Mouse (Mus musculus) heart, adult 18-20 months (tissue): ENCODE measurements around the gene Mpc2. TPM values are rescaled to one million over a fixed set of nuclear protein-coding genes. Genes with fewer than 3 reads are reported as not detected.
A peak's percentile ranks its signal among the peaks of the same experiment; 100 is the strongest.

Experiments
- DNase-seq, 2 experiments: peaks; one replicate each; pipeline ENCODE4 v3.0.0; 2021 to 2022; ENCODE audit warnings: mixed read lengths in 1 of 2
- long read RNA-seq, 2 experiments: library from polyadenylated mRNA; stranded (forward); transcript quantifications; one replicate each; pipeline ENCODE4 v2.0.0; 2021
- total RNA-seq, 2 experiments: library from RNA; stranded (reverse); gene quantifications; 2 replicates each; pipeline ENCODE4 v1.2.3; 2021

The Mpc2 gene
- total RNA-seq, result 100 to 1,000 TPM; 621 to 662 TPM
- long read RNA-seq, experiment 1, transcript Mpc2-201 (5 exons, 1,025 nt), result major isoform, 704 of 719 reads
- long read RNA-seq, experiment 1, transcript Mpc2-203 (3 exons, 493 nt), result minor isoform, 6 of 719 reads
- long read RNA-seq, experiment 1, partial matches to known transcripts, result 5 of 719 reads
- long read RNA-seq, experiment 1, other reads (novel, unspliced or antisense), result 4 of 719 reads
- long read RNA-seq, experiment 2, transcript Mpc2-203 (3 exons, 493 nt), result minor isoform, 5 of 515 reads
- long read RNA-seq, experiment 2, transcript Mpc2-201 (5 exons, 1,025 nt), result major isoform, 496 of 515 reads
- long read RNA-seq, experiment 2, partial matches to known transcripts, result 5 of 515 reads
- long read RNA-seq, experiment 2, other reads (novel, unspliced or antisense), result 9 of 515 reads

DNA sequence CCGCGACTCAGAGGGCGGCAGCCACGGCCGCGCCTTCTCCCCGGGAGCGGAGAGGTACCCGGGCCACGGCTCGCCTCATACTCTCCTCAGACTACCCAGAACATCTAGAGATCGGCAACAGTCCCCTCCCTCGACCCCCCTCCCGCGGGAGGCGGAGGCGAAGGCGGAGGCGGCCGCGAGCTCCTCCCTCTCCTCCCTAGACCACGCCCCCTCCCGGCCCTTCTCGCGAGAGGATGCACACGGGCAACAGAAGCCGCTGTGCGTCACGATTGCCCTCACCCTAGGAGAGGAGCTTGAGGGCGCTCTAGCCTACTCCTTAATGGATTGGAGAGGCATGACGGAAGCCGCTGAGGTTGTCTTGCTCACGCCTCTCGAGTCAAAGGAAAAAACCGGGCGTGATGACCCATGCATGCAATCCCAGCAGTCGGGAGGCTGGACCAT lies at the start of gene Mpc2, which contains the start of gene Dcaf6:
Gene Mpc2, plus strand, starts transcription at position 278 of the 441 bp plus-strand sequence.
Gene Dcaf6, minus strand, starts transcription at position 116 of the 441 bp plus-strand sequence.
- DNase-seq, result peak; percentile 98 to 100

GRCm38 (mm10) chr1:165421357-165421915 lies 39.0 kb upstream of the Mpc2 start:
- DNase-seq, result no peak

DNA sequence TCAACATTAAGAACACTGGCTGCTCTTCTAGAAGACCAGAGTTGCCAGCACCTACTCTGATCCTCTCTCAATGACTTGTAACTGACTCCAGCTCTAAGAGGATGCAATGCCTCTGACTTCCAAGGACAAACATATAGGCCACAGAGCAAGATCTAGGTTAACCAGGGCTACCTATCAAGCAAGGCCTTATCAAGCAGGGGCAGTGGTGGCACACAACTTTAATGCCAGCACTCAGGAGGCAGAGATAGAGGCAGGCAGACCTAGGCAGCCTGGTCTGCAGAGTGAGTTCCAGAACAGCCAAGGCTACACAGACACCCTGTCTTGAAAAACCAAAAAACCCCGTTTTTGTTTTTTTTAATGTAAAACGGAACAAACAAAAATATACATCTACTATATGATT lies 34.2 kb upstream of the Mpc2 start:
- DNase-seq, result no peak

DNA sequence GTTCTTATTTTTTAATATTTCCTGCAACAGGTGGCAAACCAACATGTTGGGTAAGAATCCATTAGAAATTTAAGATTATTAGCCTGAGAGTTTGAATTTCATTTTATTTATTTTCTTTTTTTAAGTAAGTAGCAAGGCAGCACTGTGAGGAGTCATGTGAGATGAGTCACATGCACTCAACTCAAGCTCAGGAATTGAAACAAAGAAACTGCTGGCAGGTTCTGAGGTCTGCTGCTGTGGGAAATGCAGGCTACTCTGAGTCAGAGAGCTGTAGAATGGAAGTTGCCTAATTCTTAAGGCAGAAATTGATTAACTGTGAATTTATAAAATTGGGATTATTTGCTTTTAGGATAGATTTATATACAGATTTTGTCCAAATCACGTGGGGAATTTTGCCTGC lies 27.6 kb upstream of the Mpc2 start:
- DNase-seq, result peak in 1 of 2 experiments; percentile 47

DNA sequence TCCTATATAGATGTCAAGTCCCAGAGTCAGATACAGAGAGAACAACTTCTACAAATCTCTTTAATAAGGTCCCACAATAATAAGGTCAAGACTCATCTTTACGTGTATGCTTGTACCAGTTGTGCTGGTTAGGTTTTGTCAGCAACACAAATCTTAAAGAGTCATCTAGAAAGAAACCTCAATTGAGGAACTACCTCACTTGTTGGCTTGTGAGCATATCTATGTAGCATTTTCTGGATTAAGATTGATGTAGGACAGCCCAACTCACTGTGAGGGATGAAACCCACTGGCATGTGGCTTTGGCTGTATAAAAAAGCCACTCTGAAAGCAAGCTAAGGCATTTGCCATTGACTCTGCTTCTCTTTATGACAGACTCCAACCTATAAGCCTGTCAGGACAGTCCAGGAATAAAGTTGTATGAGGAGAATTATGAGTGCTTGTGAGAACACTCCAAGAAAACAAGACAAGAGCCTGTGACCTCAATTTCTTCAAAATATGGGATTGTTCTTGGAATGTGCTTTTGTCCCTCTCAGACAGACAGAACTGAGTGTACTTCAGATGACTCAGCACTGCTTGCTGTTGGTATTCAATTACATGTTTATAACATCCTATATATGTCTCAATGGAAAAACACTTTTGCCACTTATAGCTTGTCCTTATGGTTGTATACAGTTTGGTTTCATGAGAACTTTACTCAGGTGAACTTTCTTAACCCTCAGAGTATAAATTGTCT lies 22.0 kb upstream of the Mpc2 start:
- DNase-seq, result no peak

DNA sequence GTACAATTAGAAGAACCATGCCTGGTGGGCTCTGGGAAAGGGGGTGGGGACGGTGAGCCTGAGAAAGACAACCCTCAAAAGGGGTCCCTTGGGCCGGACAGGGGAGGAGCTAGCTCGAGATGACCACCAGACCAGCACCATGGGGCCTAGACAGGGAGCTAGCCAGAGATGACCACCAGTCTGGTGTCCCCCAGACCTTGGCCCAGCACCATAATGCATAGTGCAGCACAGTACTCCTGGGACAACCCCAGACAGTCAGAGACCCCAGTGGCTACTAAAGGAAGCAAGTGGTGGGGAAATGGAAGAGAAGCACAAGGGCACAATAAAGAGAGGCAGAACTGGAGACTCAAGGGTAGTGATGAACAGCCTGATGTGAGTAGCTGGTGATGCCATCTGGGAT lies 19.6 kb upstream of the Mpc2 start:
- DNase-seq, result no peak

DNA sequence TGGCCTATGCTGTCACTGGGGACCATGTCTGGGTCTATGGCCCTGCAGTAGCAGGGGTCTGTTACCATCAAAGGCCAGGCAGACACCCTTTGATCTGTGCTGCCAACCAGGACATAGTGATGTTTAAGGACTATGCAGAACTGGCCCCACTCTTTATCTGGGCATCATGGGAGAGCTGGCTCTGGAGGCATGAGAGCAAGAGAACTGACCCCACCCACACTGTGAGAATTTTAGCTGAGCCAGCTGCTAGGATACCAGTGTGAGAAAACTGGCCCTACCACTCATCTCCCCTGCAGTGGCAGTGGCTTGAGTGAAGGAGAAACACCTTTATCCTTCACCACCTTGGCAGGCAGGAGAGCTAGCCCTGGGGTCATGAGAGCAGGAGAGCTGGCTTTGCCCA lies 19.2 kb upstream of the Mpc2 start:
- DNase-seq, result no peak

GRCm38 (mm10) chr1:165441719-165442118 lies 18.7 kb upstream of the Mpc2 start:
- no peak for DNase-seq

GRCm38 (mm10) chr1:165459041-165459502 lies 1.4 kb upstream of the Mpc2 start:
- no peak for DNase-seq

DNA sequence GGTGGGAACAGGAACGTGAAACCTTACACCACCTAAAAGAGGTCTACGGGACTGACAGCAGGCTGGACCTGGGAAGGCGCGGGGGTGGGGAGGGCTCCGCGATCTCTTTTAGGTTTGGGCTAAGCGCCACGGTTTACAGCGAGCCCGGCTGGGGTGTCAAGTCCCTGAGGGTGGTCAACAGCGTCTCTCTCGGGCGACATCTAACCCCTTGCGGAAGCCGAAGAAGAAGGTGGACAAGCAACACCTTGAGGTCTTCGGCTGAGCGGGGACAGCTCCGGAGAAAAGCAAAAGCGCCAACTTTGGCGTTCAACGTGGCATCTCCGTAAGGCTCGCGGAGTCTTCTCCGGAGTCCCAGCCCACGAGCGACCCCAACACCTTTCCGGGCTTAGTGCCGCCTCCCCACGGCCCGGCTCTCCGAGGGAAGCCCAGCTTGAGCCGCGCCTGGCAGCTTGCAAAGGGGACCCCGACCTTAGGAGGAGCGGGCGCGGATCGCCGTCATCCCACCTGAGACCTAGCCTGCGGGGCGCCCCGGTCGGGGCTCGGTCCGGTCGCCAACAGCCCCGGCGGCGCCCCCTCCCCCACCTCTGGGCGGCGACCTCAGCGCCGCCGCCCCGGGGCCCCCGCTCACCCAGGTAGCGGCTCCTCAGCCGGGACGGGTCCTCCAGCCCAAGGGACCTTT lies 795 bp upstream of the Mpc2 start:
- DNase-seq, result peak; percentile 73 to 81

DNA sequence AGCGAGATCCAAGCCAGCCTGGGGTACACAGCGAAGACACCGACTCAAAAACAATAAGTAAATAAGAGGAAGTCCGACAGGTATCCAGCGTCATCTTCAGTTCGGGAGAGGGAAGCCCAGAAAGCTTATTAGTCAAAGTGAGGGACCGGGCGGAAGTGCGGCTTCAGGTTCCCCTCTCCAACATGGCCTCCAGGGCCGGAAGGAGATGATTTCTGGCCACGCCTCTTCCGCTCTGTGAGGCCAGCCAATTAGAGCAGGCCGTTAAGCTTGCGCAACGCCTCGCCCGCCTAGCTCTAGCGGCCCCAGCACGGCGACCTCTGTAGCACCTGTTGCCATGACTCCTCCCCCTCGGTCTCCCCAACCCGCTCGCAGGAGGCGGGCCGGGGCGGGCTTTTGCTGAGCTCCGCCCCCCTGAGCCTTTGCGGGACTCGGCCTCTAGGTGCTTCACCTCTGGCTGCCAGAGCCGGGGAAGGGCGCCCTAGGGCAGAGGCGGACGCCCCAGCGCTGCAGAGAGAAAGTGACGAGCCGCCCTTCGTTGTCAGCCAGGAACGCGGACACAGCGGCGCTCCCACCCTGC lies 452 bp downstream of the Mpc2 start:
- peak; percentile 97 to 100 for DNase-seq

- DNase-seq, result peak in 1 of 2 experiments; percentile 16
Observed at GRCm38 (mm10) chr1:165461681-165462080, 1.2 kb downstream of the Mpc2 start.

GRCm38 (mm10) chr1:165462861-165463260 lies 2.4 kb downstream of the Mpc2 start:
- DNase-seq, result no peak

GRCm38 (mm10) chr1:165464574-165464973 lies 4.1 kb downstream of the Mpc2 start:
- DNase-seq, result no peak

GRCm38 (mm10) chr1:165468971-165469370 lies 8.5 kb downstream of the Mpc2 start:
- no peak for DNase-seq

DNA sequence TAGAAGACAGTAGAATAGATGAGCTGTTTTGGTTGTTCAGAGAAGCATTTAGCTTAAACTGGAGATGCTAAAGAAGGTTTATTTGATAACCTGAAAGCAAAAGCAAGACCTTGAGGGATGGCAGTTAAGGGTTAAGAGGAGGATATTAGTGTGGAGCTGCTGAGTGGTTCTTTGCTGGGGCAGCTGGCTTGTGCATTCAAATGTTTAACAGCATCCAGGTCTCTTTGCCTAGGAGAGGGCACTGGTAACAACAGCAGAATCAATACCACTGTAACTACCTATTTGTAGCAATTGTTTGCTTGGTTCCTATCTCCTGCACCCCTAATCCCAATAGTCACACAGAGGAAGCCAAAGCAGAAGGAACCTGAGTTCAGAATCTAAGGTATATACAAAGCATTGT lies 9.3 kb downstream of the Mpc2 start:
- DNase-seq, result no peak

- no peak for DNase-seq
Observed at GRCm38 (mm10) chr1:165471490-165471889, 11.1 kb downstream of the Mpc2 start.

- no peak for DNase-seq
Observed at GRCm38 (mm10) chr1:165484688-165485233, 24.3 kb downstream of the Mpc2 start, which contains the start of gene Adcy10. TSS of gene Adcy10 (plus strand) at chr1:165485183.

GRCm38 (mm10) chr1:165486108-165486507 lies 25.7 kb downstream of the Mpc2 start:
- DNase-seq, result no peak

GRCm38 (mm10) chr1:165489197-165489596 lies 28.8 kb downstream of the Mpc2 start:
- DNase-seq, result no peak

DNA sequence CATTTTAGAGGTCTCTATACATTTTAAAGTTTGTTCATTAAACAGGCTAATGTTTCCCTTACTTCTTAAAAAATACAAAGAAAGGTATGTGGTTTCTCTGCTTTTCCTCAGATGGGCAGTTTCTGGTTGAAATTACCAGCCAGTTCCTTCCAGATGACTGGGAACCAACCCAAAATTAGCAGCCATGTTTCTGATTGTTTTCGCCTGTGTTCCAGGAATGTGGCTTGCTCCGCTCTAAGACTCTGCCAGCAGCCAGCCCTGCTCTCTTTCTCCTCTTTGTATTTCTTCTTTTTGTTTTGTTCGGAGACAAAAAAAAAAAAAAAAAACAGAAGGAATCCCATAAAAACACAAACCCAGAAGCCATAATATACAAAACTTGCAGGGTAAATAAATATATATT lies 38.4 kb downstream of the Mpc2 start:
- DNase-seq, result peak in 1 of 2 experiments; percentile 12
